Mouse (Mus musculus): ENCODE data around the gene Vmn1r25.
"Not testable (repeated sequence)": the region's sequence is repeated elsewhere in the genome, so short reads cannot be mapped to it uniquely, and the experiment has no call there.

Vmn1r25 gene

GRCm38 (mm10) chr6:57980710-57981109 lies at the start of gene Vmn1r25:
TSS of gene Vmn1r25 (minus strand) at chr6:57980810.
- DNase-seq, result no peak

- peak; percentile 87 for DNase-seq
Measured at GRCm38 (mm10) chr6:58017478-58017877, 36.9 kb upstream of the Vmn1r25 start.

- DNase-seq, result no peak
Measured at GRCm38 (mm10) chr6:58015059-58015458, 34.4 kb upstream of the Vmn1r25 start, which contains the start of gene Vmn1r26. TSS of gene Vmn1r26 (minus strand) at chr6:58015159.

- not testable (repeated sequence) for DNase-seq
Measured at GRCm38 (mm10) chr6:57961403-57961802, 19.2 kb downstream of the Vmn1r25 start, which contains the start of gene Vmn1r24. TSS of gene Vmn1r24 (minus strand) at chr6:57961503.

Data from heart, adult 11 months (tissue).